Mouse (Mus musculus) forelimb bud, embryonic 11.5 days (tissue): ENCODE results near the gene Oxnad1.

Experiments used
- DNase-seq: peaks from one replicate; pipeline ENCODE4 v3.0.0-alpha.2; 2012; ENCODE audit warnings: low read depth, low spot score

Oxnad1 gene

DNA sequence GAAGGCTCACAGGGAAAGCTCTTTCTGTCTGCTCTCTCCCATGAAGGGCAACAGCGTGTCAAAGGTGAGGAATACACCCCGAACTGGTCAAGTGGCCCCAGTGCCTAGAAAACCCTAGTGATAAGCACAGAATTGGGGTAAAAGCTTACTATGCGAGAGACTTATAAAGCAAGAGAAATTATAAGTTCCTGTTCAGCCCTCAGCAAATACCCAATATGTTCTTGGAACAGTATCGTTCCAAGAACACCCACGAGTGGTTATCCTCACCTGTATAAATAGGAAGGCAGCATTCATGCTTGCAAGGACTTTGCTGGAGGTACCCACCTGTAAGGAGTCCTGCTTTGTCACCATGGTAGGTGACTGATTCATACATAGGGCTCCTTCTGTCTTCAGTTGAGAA lies 56.5 kb downstream of the Oxnad1 start, which contains the start of gene Msmb:
Msmb (plus strand) TSS at position 301 of the 400 bp plus-strand sequence.
- no peak for DNase-seq

DNA sequence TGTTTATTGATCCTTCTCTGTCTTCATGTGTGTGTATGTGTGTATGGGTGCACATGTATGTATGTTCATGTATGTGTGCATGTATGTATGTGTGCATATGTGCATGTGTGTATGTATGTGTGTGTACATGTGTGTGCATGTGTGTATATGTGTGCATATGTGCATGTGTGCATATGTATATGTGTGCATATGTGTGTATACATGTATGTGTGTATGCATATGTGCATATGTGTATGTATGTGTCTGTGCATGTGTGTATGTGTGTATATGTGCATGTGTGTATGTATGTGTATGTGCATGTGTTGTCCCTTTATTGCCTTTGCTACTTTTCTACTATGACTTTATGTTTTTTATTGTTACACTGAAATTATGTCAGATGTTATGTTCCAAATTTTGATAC lies 59.6 kb downstream of the Oxnad1 start:
- no peak for DNase-seq

GRCm38 (mm10) chr14:32145401-32145800 lies 60.2 kb downstream of the Oxnad1 start:
- DNase-seq: no peak

DNA sequence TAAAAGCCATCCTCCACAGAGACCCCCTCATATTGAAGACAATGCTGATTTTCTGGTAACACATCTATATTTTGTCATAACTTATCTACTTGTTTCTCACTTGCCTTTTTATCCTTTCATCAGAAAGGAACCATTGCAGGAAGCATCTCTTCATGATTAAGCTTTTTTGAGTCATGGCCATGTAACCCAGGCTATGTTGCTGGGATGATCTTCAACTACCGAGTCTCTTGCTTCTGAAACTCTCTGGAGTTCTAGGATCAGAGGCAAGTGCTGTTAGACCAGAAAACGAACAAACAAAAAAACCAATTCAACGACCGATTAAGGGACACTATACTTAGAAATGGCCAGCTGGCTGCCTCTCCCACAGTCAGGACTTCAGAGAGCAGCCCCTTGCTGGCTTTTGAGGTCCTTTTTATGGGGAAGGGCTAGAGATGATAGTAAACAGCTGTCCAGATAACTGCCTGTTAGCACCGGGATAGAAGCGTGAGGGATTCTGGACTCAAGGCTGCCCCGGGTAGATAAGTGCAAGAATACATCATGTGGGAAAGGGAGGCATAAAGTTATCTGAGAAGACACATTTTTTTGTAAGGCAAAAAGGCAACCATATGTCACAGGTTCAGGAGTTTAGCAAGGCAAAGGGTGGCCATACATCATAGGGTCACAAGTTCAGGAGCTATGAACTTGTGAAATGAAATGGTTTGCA lies 60.8 kb downstream of the Oxnad1 start:
- no peak for DNase-seq

DNA sequence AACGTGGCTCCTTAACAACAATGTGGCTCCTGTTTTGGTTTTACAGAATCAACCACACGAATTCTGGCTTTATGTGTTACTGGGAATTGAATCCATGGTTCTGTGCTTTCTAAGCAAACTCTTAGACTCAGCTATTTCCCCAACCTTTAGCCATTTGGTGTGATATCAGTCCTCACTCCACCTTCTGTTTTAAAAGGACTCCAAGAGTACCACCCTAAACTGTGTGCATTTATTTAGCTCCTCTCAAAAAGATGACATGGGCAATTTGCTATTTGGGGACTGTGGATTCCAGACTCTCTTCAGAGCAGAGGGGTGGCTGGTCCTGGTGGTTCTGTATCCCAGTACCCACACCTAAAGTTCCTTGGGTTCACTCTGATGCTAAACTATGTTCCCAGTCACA lies 61.4 kb downstream of the Oxnad1 start:
- no peak for DNase-seq

- no peak for DNase-seq
Observed at GRCm38 (mm10) chr14:32150872-32151271, 65.7 kb downstream of the Oxnad1 start.

GRCm38 (mm10) chr14:32152243-32152965 lies 67.2 kb downstream of the Oxnad1 start:
- DNase-seq: no peak
